Comparison of ENCODE assay signal across 12 mouse cellular contexts in the genomic region with DNA sequence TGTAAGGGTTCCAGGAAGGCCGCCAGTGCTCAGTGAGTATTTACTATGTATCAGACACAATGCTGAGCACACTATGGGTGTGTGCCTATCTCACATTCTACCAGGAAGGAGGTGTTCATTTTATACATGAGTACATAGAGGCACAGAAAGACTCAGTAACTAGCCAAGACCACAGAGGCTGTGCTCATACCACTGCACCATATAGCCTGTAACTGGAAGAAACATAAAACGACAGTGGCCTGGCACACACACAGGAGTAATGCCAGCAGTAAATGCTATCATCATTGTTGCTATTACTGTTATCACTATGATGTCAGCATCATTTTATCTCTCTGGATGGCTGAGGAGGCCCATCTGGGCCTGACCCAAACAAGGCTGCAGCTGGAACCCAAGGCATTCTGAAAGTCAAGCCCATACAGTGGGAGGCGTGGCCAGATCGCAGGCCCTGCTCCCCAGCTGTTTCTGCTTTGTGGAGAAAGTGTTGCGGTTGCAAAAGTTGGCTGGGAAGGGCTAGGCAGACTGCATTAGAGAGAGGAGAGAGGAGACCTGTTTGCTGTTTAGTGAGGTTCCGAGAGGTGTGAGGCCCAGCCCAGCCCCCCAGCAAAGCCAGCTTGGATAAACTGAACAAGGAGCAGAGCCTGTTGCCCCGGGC.
DNase-seq lines count a peak whose midpoint lies in the region; ATAC-seq and TF ChIP-seq lines count a peak whose summit lies in the region.
"Had no signal": no experiment of that assay in that cellular context is flagged by ENCODE, and none has a peak within 500 bp of the region (broad histone marks: within the 10 kb centered on the region; RNA-seq: fewer than 3 reads in every experiment).

No protein-coding gene starts in this region.

- 73% methylated on average over 7 of the region's 7 CpGs for WGBS in kidney, postnatal 0 days
- 47% methylated on average over 7 of the region's 7 CpGs for WGBS in stomach, embryonic 15.5 days

- no peak overlapping the region for H3K4me3 ChIP-seq in kidney, postnatal 0 days (replicated peaks; ENCODE audit: low read depth, low read length)
- H3K4me3 ChIP-seq in stomach, embryonic 15.5 days (replicated peaks), result no peak overlapping the region
- H3K4me3 ChIP-seq: liver, embryonic 13.5 days; neural tube, embryonic 15.5 days had no signal

- no peaks in the 10 kb centered on the region for H3K27me3 ChIP-seq in kidney, postnatal 0 days (ENCODE audit: insufficient read depth, low read length)
- H3K27me3 ChIP-seq in stomach, embryonic 15.5 days (replicated peaks), result no peaks in the 10 kb centered on the region
- H3K27me3 ChIP-seq: liver, embryonic 13.5 days; neural tube, embryonic 15.5 days had no signal

- H3K9ac ChIP-seq in kidney, postnatal 0 days (ENCODE audit: low read depth, low read length), result no peak overlapping the region
- no peak overlapping the region for H3K9ac ChIP-seq in stomach, embryonic 15.5 days
- H3K9ac ChIP-seq: liver, embryonic 13.5 days; neural tube, embryonic 15.5 days had no signal

- 0 out of 2 replicates have a peak, but pooled peaks have one; percentile 13 for ATAC-seq in kidney, postnatal 0 days (replicated peaks; ENCODE audit: low FRiP score, low read depth)
- ATAC-seq in stomach, embryonic 15.5 days (ENCODE audit: insufficient read depth, low FRiP score, low read depth), result peak; percentile 65
- no peak for ATAC-seq in inflammation-experienced regulatory T-cells, adult 6 months

- DNase-seq in kidney, postnatal 0 days (ENCODE audit: low spot score), result peak; percentile 46
- no peak for DNase-seq in kidney, postnatal 25 days
- peak; percentile 54 for DNase-seq in adipocyte (ENCODE audit: low spot score)
- peak; percentile 26 to 32 for DNase-seq in heart, postnatal 14 days
- DNase-seq in urinary bladder, adult 18-20 months (ENCODE audit: low spot score in 2 of 2), result no peak
- DNase-seq in layer of hippocampus, adult 11-12 months (ENCODE audit: low spot score), result no peak
- DNase-seq: cerebellum, adult 9-11 months; gastrocnemius, postnatal 36 days; liver, embryonic 13.5 days had no signal

- H3K9me3 ChIP-seq in kidney, postnatal 0 days (replicated peaks; ENCODE audit: low read length), result no peaks in the 10 kb centered on the region
- H3K9me3 ChIP-seq in stomach, embryonic 15.5 days, result no peaks in the 10 kb centered on the region
- H3K9me3 ChIP-seq: liver, embryonic 13.5 days; neural tube, embryonic 15.5 days had no signal

- H3K27ac ChIP-seq in kidney, postnatal 0 days, result no peak overlapping the region
- H3K27ac ChIP-seq in stomach, embryonic 15.5 days, result 0 out of 2 replicates have a peak overlapping the region, but pooled peaks have one; percentile 23
- H3K27ac ChIP-seq: liver, embryonic 13.5 days; neural tube, embryonic 15.5 days had no signal

- no peak overlapping the region for H3K4me2 ChIP-seq in kidney, postnatal 0 days (ENCODE audit: low read length)
- no peak overlapping the region for H3K4me2 ChIP-seq in stomach, embryonic 15.5 days
- H3K4me2 ChIP-seq: liver, embryonic 13.5 days; neural tube, embryonic 15.5 days had no signal

- no peaks in the 10 kb centered on the region for H3K36me3 ChIP-seq in kidney, postnatal 0 days (ENCODE audit: insufficient read depth, low read length)
- no peaks in the 10 kb centered on the region for H3K36me3 ChIP-seq in stomach, embryonic 15.5 days
- H3K36me3 ChIP-seq: liver, embryonic 13.5 days; neural tube, embryonic 15.5 days had no signal

- no peaks in the 10 kb centered on the region; the same call in 1 of the 2 replicates for H3K4me1 ChIP-seq in kidney, postnatal 0 days (replicated peaks; ENCODE audit: insufficient read depth, low read length)
- 0 out of 2 replicates have a peak, but pooled peaks cover under 1% of the 10 kb centered on the region for H3K4me1 ChIP-seq in stomach, embryonic 15.5 days

- TF ChIP-seq CTCF in kidney, postnatal 0 days (IDR thresholded peaks at IDR 0.05; ENCODE audit: low read depth), result no peak

- intact Hi-C loops in heart, postnatal 14 days (cut with DNase I), result no loop called here

Comparison
In these comparisons a context has a peak if more than half of its experiments do, and no peak if none do; other contexts are left out.
1. DNase-seq: peak in kidney, postnatal 0 days (single experiment), adipocyte (single experiment) and heart, postnatal 14 days (2 of 2); none in kidney, postnatal 25 days (0 of 2), urinary bladder, adult 18-20 months (0 of 2) and layer of hippocampus, adult 11-12 months (single experiment).